In the genomic region with DNA sequence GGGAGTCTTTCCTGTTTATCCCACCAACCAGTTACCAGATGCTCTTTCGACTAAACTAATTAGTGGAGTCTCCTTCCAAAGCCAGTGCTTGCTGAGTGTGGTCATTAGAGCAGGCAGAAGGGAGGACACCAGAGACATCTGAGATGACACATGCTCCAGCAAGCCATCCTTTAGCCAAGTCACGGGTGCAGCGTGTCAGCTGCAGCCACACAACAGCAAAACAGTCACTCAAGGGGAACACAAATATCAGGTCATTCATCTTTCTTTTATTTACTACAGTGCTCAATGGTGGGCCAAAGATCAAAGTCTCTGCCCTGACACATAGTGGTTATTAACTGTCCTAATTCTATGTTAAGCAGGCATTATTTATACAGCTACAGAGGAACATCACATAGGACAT, we compare ENCODE assay signal across 15 mouse cellular contexts.
A peak's percentile ranks its signal among the peaks of the same experiment; 100 is the strongest.
DNase-seq lines count a peak whose midpoint lies in the region; ATAC-seq and TF ChIP-seq lines count a peak whose summit lies in the region.
"Had no signal": no experiment of that assay in that cellular context is flagged by ENCODE, and none has a peak within 500 bp of the region (broad histone marks: within the 10 kb centered on the region; RNA-seq: fewer than 3 reads in every experiment).

No protein-coding gene starts in this region.

- peak; percentile 26; the same call in 1 of the 2 replicates for ATAC-seq in hindbrain, embryonic 12.5 days (ENCODE audit: low FRiP score)
- ATAC-seq in hindbrain, embryonic 13.5 days (ENCODE audit: low FRiP score): no peak
- ATAC-seq in lung, embryonic 14.5 days (ENCODE audit: insufficient read depth): peak; percentile 96
- ATAC-seq in inflammation-experienced regulatory T-cells, adult 6 months: no peak
- ATAC-seq: forebrain, embryonic 14.5 days had no signal

- H3K4me1 ChIP-seq in hindbrain, embryonic 12.5 days: no peaks in the 10 kb centered on the region
- H3K4me1 ChIP-seq in hindbrain, embryonic 13.5 days (replicated peaks): peaks cover 8% of the 10 kb centered on the region; the same call in 1 of the 2 replicates
- H3K4me1 ChIP-seq in lung, embryonic 14.5 days (ENCODE audit: insufficient read depth): no peaks in the 10 kb centered on the region
- H3K4me1 ChIP-seq in limb, embryonic 10.5 days: no peaks in the 10 kb centered on the region
- H3K4me1 ChIP-seq: heart, embryonic 13.5 days; limb, embryonic 15.5 days; megakaryocyte, embryonic 14.5 days had no signal

- no peaks in the 10 kb centered on the region for H3K27me3 ChIP-seq in hindbrain, embryonic 12.5 days
- no peaks in the 10 kb centered on the region for H3K27me3 ChIP-seq in hindbrain, embryonic 13.5 days
- H3K27me3 ChIP-seq in lung, embryonic 14.5 days (ENCODE audit: insufficient read depth, low read length): no peaks in the 10 kb centered on the region
- H3K27me3 ChIP-seq in limb, embryonic 10.5 days (ENCODE audit: low read depth, poor library complexity, severe bottlenecking): no peaks in the 10 kb centered on the region
- H3K27me3 ChIP-seq: heart, embryonic 13.5 days; limb, embryonic 15.5 days; megakaryocyte, embryonic 14.5 days had no signal

- no peaks in the 10 kb centered on the region for H3K9me3 ChIP-seq in hindbrain, embryonic 12.5 days (replicated peaks)
- no peaks in the 10 kb centered on the region for H3K9me3 ChIP-seq in hindbrain, embryonic 13.5 days
- H3K9me3 ChIP-seq in lung, embryonic 14.5 days (ENCODE audit: low read depth, low read length): no peaks in the 10 kb centered on the region
- H3K9me3 ChIP-seq in limb, embryonic 10.5 days (replicated peaks): no peaks in the 10 kb centered on the region
- H3K9me3 ChIP-seq: G1E; heart, embryonic 13.5 days; limb, embryonic 15.5 days had no signal

- no peak overlapping the region for H3K27ac ChIP-seq in hindbrain, embryonic 12.5 days
- H3K27ac ChIP-seq in hindbrain, embryonic 13.5 days: no peak overlapping the region
- H3K27ac ChIP-seq in lung, embryonic 14.5 days (ENCODE audit: low read depth): no peak overlapping the region
- H3K27ac ChIP-seq in limb, embryonic 10.5 days: no peak overlapping the region
- H3K27ac ChIP-seq: heart, embryonic 13.5 days; limb, embryonic 15.5 days had no signal

- peak; percentile 68 for DNase-seq in lung, embryonic 14.5 days
- DNase-seq in lung, adult 18-20 months: no peak
- DNase-seq in cerebellum, postnatal 25 days: peak; percentile 32 to 50
- peak; percentile 12 for DNase-seq in retina, embryonic 14.5 days (ENCODE audit: low spot score)
- DNase-seq in limb, embryonic 10.5 days (ENCODE audit: low spot score): no peak
- DNase-seq: gastrocnemius, postnatal 10 days; thymus, adult 18-20 months had no signal

- H3K4me3 ChIP-seq in hindbrain, embryonic 12.5 days: no peak overlapping the region
- no peak overlapping the region for H3K4me3 ChIP-seq in hindbrain, embryonic 13.5 days
- H3K4me3 ChIP-seq in lung, embryonic 14.5 days (ENCODE audit: low read depth, low read length): no peak overlapping the region
- no peak overlapping the region for H3K4me3 ChIP-seq in limb, embryonic 10.5 days
- H3K4me3 ChIP-seq: heart, embryonic 13.5 days; limb, embryonic 15.5 days; megakaryocyte, embryonic 14.5 days had no signal

- no peak for TF ChIP-seq CTCF in lung, embryonic 14.5 days (IDR thresholded peaks at IDR 0.05; ENCODE audit: low read depth)

- H3K4me2 ChIP-seq in hindbrain, embryonic 12.5 days (replicated peaks): no peak overlapping the region
- H3K4me2 ChIP-seq in hindbrain, embryonic 13.5 days: no peak overlapping the region
- no peak overlapping the region for H3K4me2 ChIP-seq in lung, embryonic 14.5 days
- H3K4me2 ChIP-seq: heart, embryonic 13.5 days; limb, embryonic 15.5 days had no signal

- H3K36me3 ChIP-seq in hindbrain, embryonic 12.5 days: no peaks in the 10 kb centered on the region
- no peaks in the 10 kb centered on the region for H3K36me3 ChIP-seq in hindbrain, embryonic 13.5 days
- H3K36me3 ChIP-seq in lung, embryonic 14.5 days (ENCODE audit: insufficient read depth): no peaks in the 10 kb centered on the region
- H3K36me3 ChIP-seq in limb, embryonic 10.5 days: no peaks in the 10 kb centered on the region
- H3K36me3 ChIP-seq: G1E; heart, embryonic 13.5 days; limb, embryonic 15.5 days had no signal

- 64% methylated on average over 3 of the region's 3 CpGs for WGBS in hindbrain, embryonic 12.5 days
- WGBS in hindbrain, embryonic 13.5 days: 67% methylated on average over 3 of the region's 3 CpGs
- WGBS in lung, embryonic 14.5 days: 31% methylated on average over 3 of the region's 3 CpGs
- 61% methylated on average over 3 of the region's 3 CpGs for WGBS in limb, embryonic 10.5 days

- no peak overlapping the region for H3K9ac ChIP-seq in hindbrain, embryonic 12.5 days
- H3K9ac ChIP-seq in hindbrain, embryonic 13.5 days: no peak overlapping the region
- H3K9ac ChIP-seq in lung, embryonic 14.5 days: no peak overlapping the region
- H3K9ac ChIP-seq: heart, embryonic 13.5 days; limb, embryonic 15.5 days had no signal

Comparison
In these comparisons a context has a peak if more than half of its experiments do, and no peak if none do; other contexts are left out.
1. ATAC-seq: peak in hindbrain, embryonic 12.5 days (single experiment) and lung, embryonic 14.5 days (single experiment); none in hindbrain, embryonic 13.5 days (single experiment) and inflammation-experienced regulatory T-cells, adult 6 months (single experiment).
2. DNase-seq: peak in lung, embryonic 14.5 days (single experiment), cerebellum, postnatal 25 days (2 of 2) and retina, embryonic 14.5 days (single experiment); none in lung, adult 18-20 months (0 of 2) and limb, embryonic 10.5 days (single experiment).